Mouse (Mus musculus): ENCODE data around the gene Spred3.
"Not testable (repeated sequence)": the region's sequence is repeated elsewhere in the genome, so short reads cannot be mapped to it uniquely, and the experiment has no call there.

DNA sequence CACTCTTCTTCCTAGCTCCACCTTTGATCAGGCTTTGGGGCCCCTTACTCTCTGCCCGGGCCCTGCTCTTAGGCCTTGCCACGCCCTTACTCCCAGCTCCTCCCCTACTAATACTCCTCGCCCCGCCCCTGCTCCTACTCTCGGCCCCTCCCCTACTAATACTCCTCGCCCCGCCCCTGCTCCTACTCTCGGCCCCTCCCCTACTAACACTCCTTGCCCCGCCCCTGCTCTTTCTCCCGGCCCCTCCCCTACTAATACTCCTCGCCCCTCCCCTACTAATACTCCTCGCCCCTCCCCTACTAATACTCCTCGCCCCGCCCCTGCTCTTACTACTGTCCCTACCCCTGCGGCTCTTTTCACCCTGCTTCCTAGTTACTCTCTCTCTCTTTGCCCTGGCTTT lies 40.8 kb upstream of the Spred3 start:
- not testable (repeated sequence) for TF ChIP-seq CTCF, EP300 (IDR thresholded peaks at IDR 0.05; ENCODE audit: low read depth)

Measured in heart, postnatal 0 days (tissue).